In the genomic region with DNA sequence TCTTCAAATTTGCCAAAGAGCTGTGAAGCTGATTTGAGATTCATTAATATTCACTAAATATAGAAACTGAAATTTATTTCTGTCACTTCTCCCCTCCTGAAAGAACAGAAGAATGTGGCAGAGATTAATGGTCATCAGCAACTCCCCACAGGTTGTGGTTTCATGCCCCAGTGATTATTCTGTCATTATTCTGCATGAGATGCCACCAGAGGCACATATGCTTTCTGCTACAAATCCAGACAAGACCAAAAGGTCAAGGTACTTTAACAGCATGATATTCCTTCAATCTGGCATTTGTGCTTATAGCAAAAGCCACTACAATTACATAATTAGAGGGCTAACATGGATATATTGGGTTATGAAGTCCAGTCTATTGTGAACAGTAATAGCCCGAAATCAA, we compare ENCODE assay signal across 18 mouse cellular contexts. TPM values are rescaled to one million over a fixed set of nuclear protein-coding genes. Genes with fewer than 3 reads are reported as not detected.
DNase-seq lines count a peak whose midpoint lies in the region; ATAC-seq and TF ChIP-seq lines count a peak whose summit lies in the region.
"Had no signal": no experiment of that assay in that cellular context is flagged by ENCODE, and none has a peak within 500 bp of the region (broad histone marks: within the 10 kb centered on the region; RNA-seq: fewer than 3 reads in every experiment).

No protein-coding gene starts in this region.

- H3K4me1 ChIP-seq in midbrain, postnatal 0 days (ENCODE audit: insufficient read depth, low read length) = no peaks in the 10 kb centered on the region
- no peaks in the 10 kb centered on the region for H3K4me1 ChIP-seq in midbrain, embryonic 15.5 days
- H3K4me1 ChIP-seq: embryonic facial prominence, embryonic 15.5 days had no signal

- no peak for TF ChIP-seq CTCF in midbrain, postnatal 0 days (IDR thresholded peaks at IDR 0.05)

- H3K4me3 ChIP-seq in midbrain, postnatal 0 days (ENCODE audit: low read depth, low read length) = no peak overlapping the region
- H3K4me3 ChIP-seq in midbrain, embryonic 15.5 days = no peak overlapping the region
- H3K4me3 ChIP-seq: embryonic facial prominence, embryonic 15.5 days had no signal

- no peak overlapping the region for H3K27ac ChIP-seq in midbrain, postnatal 0 days (ENCODE audit: low read depth, low read length)
- H3K27ac ChIP-seq in midbrain, embryonic 15.5 days = no peak overlapping the region
- H3K27ac ChIP-seq: embryonic facial prominence, embryonic 15.5 days had no signal

- WGBS in midbrain, postnatal 0 days = 88% methylated on average over 1 of the region's 1 CpGs
- 76% methylated on average over 1 of the region's 1 CpGs for WGBS in midbrain, embryonic 15.5 days

- DNase-seq in cerebellum, postnatal 4 days (ENCODE audit: low spot score in 2 of 2) = no peak
- DNase-seq in midbrain, postnatal 0 days (ENCODE audit: low spot score) = peak; percentile 50
- DNase-seq in cerebellum, postnatal 10 days = peak; percentile 71 to 75
- peak; percentile 34 for DNase-seq in retina, postnatal 1 day
- DNase-seq in adrenal gland, adult 8-10 months = no peak
- DNase-seq in kidney, adult 9 months = no peak
- DNase-seq: adrenal gland, postnatal 36 days; gastrocnemius, postnatal 25 days; heart, postnatal 14 days; kidney, adult 2 months; liver; lung, adult 18-20 months; thymus, postnatal 36 days had no signal

- ATAC-seq in cerebellum, adult (ENCODE audit: insufficient number of reproducible peaks, low FRiP score, low TSS enrichment) = peak; percentile 100
- no peak for ATAC-seq in midbrain, postnatal 0 days (ENCODE audit: low FRiP score)
- no peak for ATAC-seq in midbrain, embryonic 15.5 days (replicated peaks)

- H3K9ac ChIP-seq in midbrain, postnatal 0 days (replicated peaks; ENCODE audit: low read length, poor library complexity, severe bottlenecking) = no peak overlapping the region
- H3K9ac ChIP-seq in midbrain, embryonic 15.5 days = no peak overlapping the region
- H3K9ac ChIP-seq: embryonic facial prominence, embryonic 15.5 days had no signal

- no peaks in the 10 kb centered on the region for H3K9me3 ChIP-seq in midbrain, postnatal 0 days (ENCODE audit: low read length)
- H3K9me3 ChIP-seq in midbrain, embryonic 15.5 days = no peaks in the 10 kb centered on the region
- H3K9me3 ChIP-seq: embryonic facial prominence, embryonic 15.5 days had no signal

- no peaks in the 10 kb centered on the region for H3K36me3 ChIP-seq in midbrain, postnatal 0 days (ENCODE audit: insufficient read depth, low read length)
- no peaks in the 10 kb centered on the region for H3K36me3 ChIP-seq in midbrain, embryonic 15.5 days (replicated peaks)
- H3K36me3 ChIP-seq: embryonic facial prominence, embryonic 15.5 days had no signal

- H3K4me2 ChIP-seq in midbrain, postnatal 0 days (ENCODE audit: low read depth, low read length, poor library complexity, severe bottlenecking) = no peak overlapping the region
- no peak overlapping the region for H3K4me2 ChIP-seq in midbrain, embryonic 15.5 days
- H3K4me2 ChIP-seq: embryonic facial prominence, embryonic 15.5 days; heart, embryonic 11.5 days had no signal

- H3K27me3 ChIP-seq in midbrain, postnatal 0 days (ENCODE audit: insufficient read depth, low read length) = no peaks in the 10 kb centered on the region
- no peaks in the 10 kb centered on the region for H3K27me3 ChIP-seq in midbrain, embryonic 15.5 days (replicated peaks)
- H3K27me3 ChIP-seq: embryonic facial prominence, embryonic 15.5 days had no signal

RNA-seq across cellular contexts. Expression of gene Cdh18, which starts 35.8 kb away (rescaled TPM):
- total RNA-seq in midbrain, postnatal 0 days (2014; rRNA removed) = 52.8 and 55.6 TPM in 2 replicates
- polyA plus RNA-seq in midbrain, postnatal 0 days (2015; fragmentation: Nextera tagmentation; extraction: Ambion mirVana) = 10.0 and 11.6 TPM in 2 replicates
- polyA plus RNA-seq in midbrain, embryonic 15.5 days (2015; fragmentation: Nextera tagmentation; extraction: Ambion mirVana) = 8.3 and 10.6 TPM in 2 replicates
- total RNA-seq in adrenal gland, adult 8-10 months (2022) = 1 to 10 TPM; 2.2 to 5.0 (median 3.8) TPM
- total RNA-seq: gastrocnemius, postnatal 25 days; heart, postnatal 14 days; megakaryocyte-erythroid progenitor cell, adult 5-6 weeks had no signal
- polyA plus RNA-seq: kidney, adult 2 months had no signal

Comparison
In these comparisons a context has a peak if more than half of its experiments do, and no peak if none do; other contexts are left out.
1. DNase-seq: peak in midbrain, postnatal 0 days (single experiment), cerebellum, postnatal 10 days (2 of 2) and retina, postnatal 1 day (single experiment); none in cerebellum, postnatal 4 days (0 of 2), adrenal gland, adult 8-10 months (single experiment) and kidney, adult 9 months (single experiment).